Mouse (Mus musculus) heart, embryonic 16.5 days (tissue): ENCODE data around the gene Psmd13. TPM values are rescaled to one million over a fixed set of nuclear protein-coding genes. Genes with fewer than 3 reads are reported as not detected.

Experiments used
- ATAC-seq: fragments of 200-750 bp; cut with Nextera tagmentation; replicated peaks from 2 replicates; pipeline ENCODE4 v1.8.0; 2017; ENCODE audit warnings: moderate number of reproducible peaks; ENCODE audit not compliant: insufficient read depth, low FRiP score; ENCODE audit errors: extremely low read depth
- H3K27ac ChIP-seq: fragments of 300-500 bp; sonication (generic); 2 replicates; pipeline ENCODE4 v1.5.1; 2014; ENCODE audit warnings: mild to moderate bottlenecking, low read length, control low read depth, moderate library complexity
- H3K27me3 ChIP-seq: fragments of 300-500 bp; sonication (generic); 2 replicates; pipeline ENCODE4 v1.6.1; 2014; ENCODE audit warnings: low read length, mixed read lengths; ENCODE audit not compliant: control insufficient read depth, insufficient read depth
- H3K36me3 ChIP-seq: fragments of 300-500 bp; sonication (generic); 2 replicates; pipeline ENCODE4 v1.6.1; 2014; ENCODE audit not compliant: control insufficient read depth, insufficient read depth
- H3K4me1 ChIP-seq: fragments of 300-500 bp; sonication (generic); 2 replicates; pipeline ENCODE4 v1.6.1; 2014; ENCODE audit warnings: low read length, mixed read lengths; ENCODE audit not compliant: control insufficient read depth, insufficient read depth
- H3K4me2 ChIP-seq: fragments of 300-500 bp; sonication (generic); 2 replicates; pipeline ENCODE4 v1.6.1; 2014; ENCODE audit warnings: low read depth, mild to moderate bottlenecking, control low read depth, low read length
- H3K4me3 ChIP-seq: fragments of 300-500 bp; sonication (generic); 2 replicates; pipeline ENCODE4 v1.5.1; 2014; ENCODE audit warnings: mild to moderate bottlenecking, control low read depth, low read length
- H3K9ac ChIP-seq: fragments of 300-500 bp; sonication (generic); 2 replicates; pipeline ENCODE4 v1.6.1; 2014; ENCODE audit warnings: low read length, control low read depth
- H3K9me3 ChIP-seq: fragments of 300-500 bp; sonication (generic); replicated peaks from 2 replicates; pipeline ENCODE4 v1.6.1; 2016; ENCODE audit warnings: low read length; ENCODE audit not compliant: control insufficient read depth
- WGBS: fragments of 180-500 bp; shearing (Covaris S2); extraction: QIAGEN DNeasy Blood & Tissue Kit; methylation state at CpG from one replicate; pipeline ENCODE4 v1.1.7; 2014; 5-methylcytosine and 5-hydroxymethylcytosine counted together
- polyA plus RNA-seq: library from polyadenylated mRNA; unstranded; fragments of >200 nt; fragmentation: Nextera tagmentation; extraction: Ambion mirVana; gene quantifications from 2 replicates; pipeline ENCODE4 v1.2.1, GENCODE M21; 2015

The Psmd13 gene
- polyA plus RNA-seq, 1 experiment from 2014 or later: 189 TPM

DNA sequence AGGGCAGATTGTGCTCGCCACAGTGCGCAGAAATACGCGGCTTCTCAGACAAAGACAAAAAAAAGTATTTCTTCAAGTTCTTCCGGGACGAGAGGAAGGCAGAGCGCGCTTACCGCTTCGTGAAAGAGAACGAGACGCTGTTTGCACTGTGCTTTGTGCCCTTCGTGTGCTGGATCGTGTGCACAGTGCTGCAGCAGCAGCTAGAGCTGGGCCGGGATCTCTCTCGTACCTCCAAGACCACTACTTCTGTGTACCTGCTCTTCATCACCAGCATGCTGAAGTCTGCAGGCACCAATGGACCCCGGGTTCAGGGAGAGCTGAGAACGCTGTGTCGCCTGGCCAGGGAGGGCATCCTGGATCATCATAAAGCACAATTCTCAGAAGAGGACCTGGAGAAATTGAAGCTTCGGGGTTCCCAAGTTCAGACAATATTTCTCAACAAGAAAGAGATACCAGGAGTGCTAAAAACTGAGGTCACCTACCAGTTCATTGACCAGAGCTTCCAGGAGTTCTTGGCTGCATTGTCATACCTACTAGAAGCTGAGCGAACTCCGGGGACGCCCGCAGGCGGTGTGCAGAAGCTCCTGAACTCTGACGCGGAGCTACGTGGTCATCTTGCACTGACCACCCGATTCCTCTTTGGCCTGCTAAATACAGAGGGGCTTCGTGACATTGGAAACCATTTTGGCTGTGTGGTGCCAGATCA, 41.5 kb downstream of the Psmd13 start:
- Histone ChIP-seq H3K36me3 (no peaks in the 10 kb centered on the region), H3K9ac (no peak overlapping the region; the same call in 1 of the 2 replicates), H3K4me2 (peak overlapping the region; percentile 67), H3K4me3 (peak overlapping the region; percentile 52), H3K9me3 (no peaks in the 10 kb centered on the region), H3K4me1 (peaks cover 9% of the 10 kb centered on the region), H3K27me3 (peaks cover 61% of the 10 kb centered on the region), H3K27ac (no peak overlapping the region)
- 23% methylated on average over 30 of the region's 30 CpGs for WGBS
- no peak for ATAC-seq

DNA sequence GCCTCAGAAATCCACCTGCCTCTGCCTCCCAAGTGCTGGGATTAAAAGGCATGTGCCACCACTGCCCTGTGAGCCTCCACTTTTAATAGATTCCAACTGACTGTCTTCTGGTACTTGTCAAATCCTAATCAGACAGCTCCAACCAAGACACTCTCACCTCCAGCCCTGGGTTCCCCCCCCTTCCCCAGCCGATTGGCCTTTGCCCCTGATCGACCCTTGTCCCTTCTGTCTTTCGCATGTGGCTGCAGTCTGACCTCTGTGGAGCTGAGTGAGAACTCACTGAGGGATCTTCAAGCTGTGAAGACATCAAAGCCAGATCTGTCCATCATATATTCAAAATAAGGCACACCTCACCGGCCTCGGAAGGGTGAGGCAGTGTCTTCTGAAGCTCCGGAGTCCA, 45.4 kb downstream of the Psmd13 start:
- peaks cover 31% of the 10 kb centered on the region for H3K27me3 ChIP-seq
- 79% methylated on average over 6 of the region's 6 CpGs for WGBS
- no peak for ATAC-seq

DNA sequence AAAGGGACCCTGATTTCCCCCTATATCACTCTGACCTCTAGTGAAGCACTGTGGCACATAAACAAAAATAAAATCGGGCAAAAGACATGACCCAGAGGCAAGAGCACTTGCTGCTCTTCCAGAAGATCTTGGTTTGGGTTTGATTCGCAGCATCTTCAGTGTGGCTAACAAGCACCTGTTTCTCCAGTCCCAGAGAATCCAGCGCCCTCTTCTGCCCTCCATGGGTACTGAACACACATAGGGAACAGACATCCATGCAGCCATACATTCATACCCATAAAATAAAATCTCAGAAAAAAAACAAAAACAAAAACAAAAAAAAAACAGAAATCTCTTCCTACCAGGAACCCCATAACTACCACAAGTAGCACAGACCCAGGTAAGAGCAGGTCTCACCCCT, 56.7 kb downstream of the Psmd13 start:
- H3K27me3 ChIP-seq: peaks cover 2% of the 10 kb centered on the region; the same call in 1 of the 2 replicates
- H3K4me1 ChIP-seq: peaks cover 8% of the 10 kb centered on the region
- no peaks in the 10 kb centered on the region for H3K9me3 ChIP-seq
- ATAC-seq: no peak
- no peak overlapping the region for H3K9ac ChIP-seq
- WGBS: 46% methylated on average over 3 of the region's 3 CpGs
- H3K4me3 ChIP-seq: no peak overlapping the region
- no peaks in the 10 kb centered on the region for H3K36me3 ChIP-seq
- H3K27ac ChIP-seq: no peak overlapping the region
- no peak overlapping the region for H3K4me2 ChIP-seq

More for the DNA sequence above, 45.4 kb downstream of the Psmd13 start:
- Histone ChIP-seq H3K36me3 (no peaks in the 10 kb centered on the region), H3K4me1 (peaks cover 9% of the 10 kb centered on the region), H3K4me3 (no peak overlapping the region), H3K4me2 (no peak overlapping the region), H3K9me3 (no peaks in the 10 kb centered on the region), H3K9ac (no peak overlapping the region), H3K27ac (no peak overlapping the region)

DNA sequence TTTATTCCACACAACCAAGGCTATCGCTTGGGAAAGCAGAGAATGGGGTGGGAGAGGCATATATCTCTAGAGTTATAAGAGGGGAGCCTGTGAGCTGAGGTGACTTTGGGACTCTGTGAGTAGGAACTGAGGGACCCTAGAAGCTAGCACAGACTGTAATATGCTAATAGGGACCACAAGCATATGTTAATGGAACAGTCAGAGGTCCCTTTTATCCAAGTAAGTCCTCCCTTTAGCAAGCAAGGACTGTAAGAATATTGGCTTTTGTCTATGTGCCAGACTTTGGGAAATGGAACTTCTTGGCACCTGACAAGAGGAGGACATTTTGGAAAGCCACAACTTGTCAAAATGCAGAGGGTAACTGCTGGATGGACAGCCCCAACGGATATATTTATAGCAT, 57.1 kb downstream of the Psmd13 start:
- Histone ChIP-seq H3K9me3 (no peaks in the 10 kb centered on the region), H3K9ac (no peak overlapping the region), H3K4me1 (peaks cover 8% of the 10 kb centered on the region), H3K4me3 (no peak overlapping the region), H3K27me3 (peaks cover 2% of the 10 kb centered on the region; the same call in 1 of the 2 replicates), H3K4me2 (no peak overlapping the region), H3K36me3 (no peaks in the 10 kb centered on the region), H3K27ac (no peak overlapping the region)
- 23% methylated on average over 2 of the region's 2 CpGs for WGBS
- ATAC-seq: no peak

DNA sequence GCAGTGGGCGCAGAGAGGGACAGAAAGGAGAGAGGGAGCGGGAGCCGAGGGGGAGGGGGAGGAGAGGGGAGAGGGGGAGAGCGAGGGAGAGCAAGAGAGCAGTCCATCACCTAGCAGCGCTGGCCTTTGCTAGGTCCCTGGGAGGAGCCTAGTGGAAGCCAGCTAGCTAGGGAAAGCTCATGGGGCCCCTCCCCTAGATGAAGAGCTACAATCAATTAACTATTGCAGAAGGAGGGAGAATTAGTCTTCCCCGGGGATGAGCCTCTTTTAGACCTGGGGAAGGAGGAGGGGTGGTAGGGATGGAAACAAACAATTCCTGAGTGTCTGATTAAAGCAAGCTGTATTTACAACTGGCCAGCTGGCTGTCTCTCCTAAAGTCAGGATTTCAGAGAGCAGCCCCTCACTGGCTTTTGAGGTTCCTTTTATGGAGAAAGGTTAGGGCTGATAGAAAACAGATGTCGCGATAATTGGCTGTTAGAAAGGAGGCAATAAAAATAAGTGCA, 58.0 kb downstream of the Psmd13 start:
- Histone ChIP-seq H3K27me3 (peaks cover 2% of the 10 kb centered on the region; the same call in 1 of the 2 replicates), H3K4me3 (no peak overlapping the region), H3K4me1 (peaks cover 8% of the 10 kb centered on the region), H3K9ac (no peak overlapping the region), H3K36me3 (no peaks in the 10 kb centered on the region), H3K9me3 (no peaks in the 10 kb centered on the region), H3K27ac (no peak overlapping the region), H3K4me2 (no peak overlapping the region)
- no peak for ATAC-seq
- WGBS: 15% methylated on average over 7 of the region's 8 CpGs

DNA sequence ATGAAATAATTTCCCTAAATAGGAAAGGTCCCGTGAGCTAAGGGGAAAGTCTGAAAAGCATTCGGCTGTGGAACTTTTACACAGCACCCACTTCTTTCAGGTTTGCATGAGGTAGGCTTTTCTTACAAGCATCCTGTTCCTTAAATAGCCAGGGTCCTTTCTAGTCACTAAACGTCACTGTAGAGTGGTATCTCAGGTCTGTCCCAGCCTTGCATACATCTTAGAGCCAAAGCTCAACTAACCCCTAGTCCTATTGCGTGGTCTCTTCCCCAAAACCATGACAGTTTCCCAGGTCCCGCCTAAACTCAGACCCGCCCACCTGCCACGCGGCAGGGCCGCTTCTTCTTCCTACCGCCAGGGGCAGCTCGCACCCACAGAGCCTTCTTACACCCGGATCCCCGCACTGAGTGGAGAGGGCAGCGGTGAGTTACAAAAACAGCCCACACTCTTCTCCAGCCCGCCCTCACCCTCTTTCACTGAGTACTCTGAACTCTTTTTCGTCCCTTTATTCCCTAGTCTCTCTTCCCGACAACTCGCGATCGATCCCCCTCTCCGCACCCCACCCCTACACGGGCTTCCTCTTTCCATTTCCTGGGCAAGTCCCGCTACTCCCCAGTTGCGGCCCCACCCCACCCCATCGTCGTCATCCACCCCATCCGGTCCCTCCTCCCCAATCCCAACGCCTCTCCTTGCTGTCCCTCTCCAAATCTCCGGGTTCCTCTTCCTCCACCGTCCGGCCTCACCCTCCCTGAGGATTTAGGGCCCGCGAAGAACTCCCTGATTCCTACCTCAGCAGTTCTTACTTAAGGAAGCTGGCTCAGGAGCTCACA, 59.7 kb downstream of the Psmd13 start, which contains the start of gene Pgghg:
Gene Pgghg, plus strand, starts transcription at position 170 of the 830 bp plus-strand sequence.
- ATAC-seq: peak; percentile 95
- 3% methylated on average over 33 of the region's 33 CpGs for WGBS
- 0 out of 2 replicates have a peak, but pooled peaks cover 2% of the 10 kb centered on the region for H3K27me3 ChIP-seq
- H3K9ac ChIP-seq: peak within 1 kb of the TSS; percentile 87
- H3K4me1 ChIP-seq: peaks cover 10% of the 10 kb centered on the region
- H3K9me3 ChIP-seq: no peaks in the 10 kb centered on the region
- H3K4me3 ChIP-seq: peak within 1 kb of the TSS; percentile 67
- no peaks in the 10 kb centered on the region for H3K36me3 ChIP-seq
- peak within 1 kb of the TSS; percentile 93 for H3K27ac ChIP-seq
- peak within 1 kb of the TSS; percentile 73 for H3K4me2 ChIP-seq

DNA sequence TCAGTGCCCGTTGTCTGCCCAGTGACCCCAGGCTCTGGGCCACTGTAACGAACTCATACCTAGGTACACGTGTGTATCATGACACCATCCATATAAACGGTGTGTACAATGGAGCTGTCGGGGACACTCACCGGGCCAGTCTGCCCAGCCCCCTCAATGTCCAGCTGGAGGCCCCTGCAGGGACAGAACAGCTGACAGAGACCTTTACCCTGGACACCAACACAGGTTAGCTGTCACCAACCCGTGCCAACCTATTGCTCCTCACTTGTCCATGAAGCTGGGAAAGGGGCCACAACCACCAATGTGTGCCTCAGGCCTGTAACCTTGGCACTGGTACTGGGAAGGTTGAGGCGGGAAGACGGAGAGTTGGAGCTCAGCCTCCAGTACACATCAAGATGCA, 60.6 kb downstream of the Psmd13 start:
- Histone ChIP-seq H3K4me2 (peak overlapping the region; percentile 73), H3K4me3 (peak overlapping the region; percentile 67), H3K9ac (peak overlapping the region; percentile 87), H3K9me3 (no peaks in the 10 kb centered on the region), H3K36me3 (no peaks in the 10 kb centered on the region), H3K27ac (peak overlapping the region; percentile 93), H3K4me1 (peaks cover 13% of the 10 kb centered on the region), H3K27me3 (no peaks in the 10 kb centered on the region)
- 49% methylated on average over 9 of the region's 9 CpGs for WGBS
- no peak for ATAC-seq

DNA sequence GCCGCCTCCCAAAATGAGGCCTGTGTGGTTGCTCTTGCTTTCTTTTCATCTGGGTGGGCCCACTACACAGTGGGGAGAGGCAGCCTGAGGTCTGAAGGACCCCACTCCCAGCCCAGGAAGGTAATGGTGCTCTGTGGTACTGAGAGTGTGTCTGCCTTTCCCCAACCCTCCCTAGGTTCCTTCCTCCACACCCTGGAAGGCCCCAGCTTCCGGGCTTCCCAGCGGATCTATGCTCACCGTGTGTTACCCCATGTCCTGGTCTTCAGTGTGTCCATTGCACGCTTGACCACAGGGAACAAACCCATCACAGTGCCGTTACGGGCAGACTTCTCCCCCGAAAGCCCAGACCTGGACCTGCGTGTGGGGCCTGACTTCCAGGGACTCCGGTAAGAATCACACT, 61.0 kb downstream of the Psmd13 start:
- H3K27ac ChIP-seq: peak overlapping the region; percentile 93; the same call in 1 of the 2 replicates
- H3K36me3 ChIP-seq: no peaks in the 10 kb centered on the region
- peak overlapping the region; percentile 13; the same call in 1 of the 2 replicates for H3K9ac ChIP-seq
- peaks cover 13% of the 10 kb centered on the region for H3K4me1 ChIP-seq
- no peaks in the 10 kb centered on the region for H3K9me3 ChIP-seq
- no peak overlapping the region for H3K4me2 ChIP-seq
- no peak for ATAC-seq
- H3K4me3 ChIP-seq: no peak overlapping the region
- 89% methylated on average over 10 of the region's 10 CpGs for WGBS
- no peaks in the 10 kb centered on the region for H3K27me3 ChIP-seq

DNA sequence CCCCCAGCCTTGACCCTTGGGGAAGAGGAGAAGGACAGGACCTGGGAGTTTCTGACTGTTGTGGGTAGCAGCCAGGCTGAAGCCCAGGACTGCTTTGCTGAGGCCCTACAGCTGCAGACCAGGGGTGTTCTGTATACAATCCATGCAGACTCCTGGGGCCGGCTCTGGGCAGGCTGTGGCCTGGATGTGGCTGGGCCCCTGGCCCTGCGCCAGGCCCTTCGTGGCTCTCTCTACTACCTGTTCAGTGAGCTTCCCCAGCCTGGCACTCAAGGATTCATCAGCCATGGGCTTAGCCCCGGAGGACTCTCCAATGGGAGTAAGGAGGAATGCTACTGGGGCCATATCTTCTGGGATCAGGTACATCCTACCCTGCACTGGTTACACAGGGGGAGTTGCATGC, 61.6 kb downstream of the Psmd13 start:
- H3K27ac ChIP-seq: no peak overlapping the region
- H3K4me2 ChIP-seq: no peak overlapping the region
- 62% methylated on average over 4 of the region's 4 CpGs for WGBS
- H3K4me1 ChIP-seq: peaks cover 18% of the 10 kb centered on the region
- no peaks in the 10 kb centered on the region for H3K27me3 ChIP-seq
- H3K4me3 ChIP-seq: no peak overlapping the region
- no peak overlapping the region; the same call in 1 of the 2 replicates for H3K9ac ChIP-seq
- no peaks in the 10 kb centered on the region for H3K9me3 ChIP-seq
- no peaks in the 10 kb centered on the region for H3K36me3 ChIP-seq
- no peak for ATAC-seq
